Mouse (Mus musculus) gonadal fat pad, adult 2 months (tissue): Measurements from ENCODE around the gene Cd52. TPM values are rescaled to one million over a fixed set of nuclear protein-coding genes. Genes with fewer than 3 reads are reported as not detected.

ENCODE experiments used
- DNase-seq: peaks from one replicate; pipeline ENCODE4 v3.0.0-alpha.2; 2012; ENCODE audit warnings: low read depth
- polyA plus RNA-seq: library from polyadenylated mRNA; depleted of rRNA; stranded (reverse); fragments of >200 nt; gene quantifications from 2 replicates; pipeline ENCODE4 v1.2.3, GENCODE M21; 2012

Cd52 gene
- polyA plus RNA-seq, 1 experiment, result 3,556 TPM

DNA sequence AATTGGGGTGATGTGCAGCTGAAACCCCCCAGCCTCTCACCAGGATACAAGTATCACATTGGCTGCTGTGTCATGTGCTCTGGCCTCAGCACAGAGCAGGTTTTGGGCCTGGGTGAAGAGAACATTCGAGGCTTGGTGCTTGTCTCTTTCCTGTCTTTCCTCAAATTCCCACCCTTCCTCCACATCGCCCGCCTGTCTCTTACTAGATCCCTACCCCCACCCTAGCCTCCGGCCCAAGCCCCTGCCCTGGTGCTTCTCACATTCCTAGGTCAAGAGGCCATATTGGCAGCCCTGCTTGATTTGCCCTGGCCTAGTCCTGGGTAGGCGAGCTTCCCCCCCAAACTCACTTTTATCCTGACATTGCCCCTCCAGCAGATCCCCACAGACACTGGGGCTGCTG, 24.2 kb upstream of the Cd52 start:
- no peak for DNase-seq

DNA sequence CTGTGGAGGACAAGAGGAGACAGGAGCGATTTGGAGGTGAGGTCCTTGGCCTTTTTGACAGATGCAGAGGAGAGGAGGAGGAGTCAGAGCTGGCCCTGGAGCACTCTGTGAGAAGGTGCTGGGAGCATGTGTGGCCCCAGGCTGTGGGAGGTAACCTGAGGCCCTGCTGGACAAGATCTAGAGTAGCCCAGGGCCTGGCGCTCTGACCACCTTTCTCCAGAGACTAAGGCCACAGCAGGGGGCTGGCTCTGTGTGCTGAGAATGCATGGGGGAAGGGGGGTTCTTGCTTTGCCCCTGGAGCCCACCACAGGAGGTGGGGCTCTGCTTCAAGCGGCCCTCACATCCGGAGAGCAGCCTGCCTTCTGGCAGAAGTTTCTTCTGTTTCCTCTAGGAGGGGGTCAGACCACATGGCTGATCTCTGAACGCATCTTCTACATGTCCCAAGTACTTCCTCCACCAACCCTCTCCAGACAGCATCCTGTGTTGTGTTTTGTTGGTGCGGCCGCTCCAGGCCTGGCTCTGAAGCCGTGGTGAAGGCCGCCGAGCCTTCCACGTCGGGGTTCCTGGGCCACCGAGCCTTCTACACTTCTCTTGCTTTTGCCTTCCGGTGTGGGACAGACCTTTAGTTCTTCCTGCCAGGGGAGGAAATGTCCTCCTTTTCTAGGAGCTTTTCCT, 23.4 kb upstream of the Cd52 start:
- no peak for DNase-seq

DNA sequence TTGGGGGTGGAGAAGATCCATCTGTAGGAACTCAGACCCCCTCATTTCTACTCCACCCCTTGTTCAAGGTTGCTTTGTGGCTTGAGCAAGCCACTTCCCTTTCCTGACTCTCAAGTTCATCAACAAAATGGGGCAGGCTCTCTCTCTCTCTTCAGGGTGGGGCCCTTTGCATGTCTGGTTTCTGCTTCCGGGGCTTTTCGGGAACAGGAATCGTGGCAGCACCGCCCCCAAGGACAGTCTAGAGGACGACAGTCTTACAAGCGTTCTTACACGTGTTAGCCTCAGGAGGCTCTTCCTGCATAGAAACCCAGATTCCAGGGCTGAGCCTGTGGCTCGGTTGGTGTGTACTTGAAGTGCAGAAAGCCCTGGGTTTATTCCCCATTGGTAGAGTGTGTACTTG, 22.1 kb upstream of the Cd52 start:
- no peak for DNase-seq

DNA sequence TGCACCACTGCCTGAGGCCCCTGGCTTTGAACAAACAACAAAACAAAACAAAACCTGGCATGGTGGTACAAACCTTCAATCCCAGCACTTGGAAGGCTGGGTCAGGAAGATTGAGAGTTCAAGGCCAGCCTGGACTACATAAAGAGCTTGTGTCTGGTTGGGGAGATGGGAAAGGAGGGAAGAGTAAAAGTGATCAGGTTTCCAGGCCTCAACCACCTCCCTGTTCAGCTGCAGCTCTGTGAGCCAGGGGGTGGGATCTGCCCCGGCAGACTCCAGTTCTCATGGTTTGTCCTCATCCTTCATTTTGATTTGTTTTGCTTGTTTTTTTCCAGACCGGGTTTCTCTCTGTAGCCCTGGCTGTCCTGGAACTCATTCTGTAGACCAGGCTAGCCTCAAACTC, 21.6 kb upstream of the Cd52 start:
- DNase-seq, result no peak

DNA sequence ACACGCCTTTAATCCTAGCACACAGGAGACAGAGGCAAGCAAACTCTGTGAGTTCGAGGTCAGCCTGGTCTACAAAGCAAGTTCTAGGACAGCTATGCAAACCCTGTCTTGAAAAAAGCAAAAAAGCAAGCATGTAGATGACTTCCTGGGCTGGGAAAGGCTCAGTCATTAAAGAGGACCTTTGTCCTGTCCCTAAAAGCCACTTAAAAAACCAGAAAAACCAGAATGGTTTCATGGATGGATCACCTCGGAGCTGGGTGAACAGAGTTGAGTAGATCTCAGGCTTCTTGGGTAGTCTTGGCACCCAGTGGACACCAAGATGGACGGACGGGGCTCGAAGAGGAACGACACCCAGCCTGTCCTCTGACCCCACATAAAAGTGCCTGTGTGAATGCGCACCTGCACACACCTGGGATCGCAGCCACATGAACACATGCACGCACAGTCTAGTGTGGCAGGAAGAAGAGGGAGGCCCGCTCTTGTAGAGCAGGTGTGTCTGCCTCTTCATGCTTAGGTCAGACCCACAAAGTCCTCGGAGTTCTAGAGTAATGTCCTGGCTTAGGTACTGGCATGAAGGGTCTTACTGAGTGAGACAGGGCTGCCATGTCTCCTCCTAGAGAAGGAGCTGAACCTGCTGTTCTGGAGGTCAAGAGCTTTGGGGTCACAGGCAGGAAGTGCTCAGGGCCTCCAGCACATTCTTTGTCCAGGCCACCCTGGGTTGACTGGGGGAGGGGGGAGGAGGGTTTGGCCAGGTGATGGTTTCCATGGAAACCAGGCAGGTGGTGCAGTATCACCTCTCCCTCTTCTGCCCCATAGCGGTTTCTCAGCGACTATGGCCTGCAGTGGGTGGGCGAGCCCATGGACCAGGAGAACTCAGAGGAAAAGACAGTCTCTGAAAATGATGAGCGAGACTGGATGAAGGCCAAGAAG, 20.6 kb upstream of the Cd52 start:
- no peak for DNase-seq

DNA sequence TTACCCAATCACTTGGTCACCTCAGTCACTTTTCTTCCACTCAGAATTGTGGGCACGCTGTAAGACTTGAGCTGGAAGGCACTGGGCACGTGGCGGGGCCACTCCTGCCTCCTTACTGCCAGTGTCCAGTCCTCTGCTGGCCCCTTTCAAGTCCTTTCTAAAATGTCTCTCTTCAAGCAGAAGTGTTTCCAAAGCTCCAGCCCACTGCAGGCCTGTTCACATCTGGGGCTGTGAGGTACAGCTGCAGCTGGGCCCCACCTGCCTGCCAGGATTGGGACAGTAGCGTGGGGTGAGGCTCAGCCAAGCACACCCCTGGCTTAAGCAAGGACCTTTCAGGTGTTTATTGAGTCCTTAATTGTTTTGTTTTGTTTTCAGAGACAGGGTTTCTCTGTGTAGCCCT, 19.2 kb upstream of the Cd52 start:
- DNase-seq, result no peak

DNA sequence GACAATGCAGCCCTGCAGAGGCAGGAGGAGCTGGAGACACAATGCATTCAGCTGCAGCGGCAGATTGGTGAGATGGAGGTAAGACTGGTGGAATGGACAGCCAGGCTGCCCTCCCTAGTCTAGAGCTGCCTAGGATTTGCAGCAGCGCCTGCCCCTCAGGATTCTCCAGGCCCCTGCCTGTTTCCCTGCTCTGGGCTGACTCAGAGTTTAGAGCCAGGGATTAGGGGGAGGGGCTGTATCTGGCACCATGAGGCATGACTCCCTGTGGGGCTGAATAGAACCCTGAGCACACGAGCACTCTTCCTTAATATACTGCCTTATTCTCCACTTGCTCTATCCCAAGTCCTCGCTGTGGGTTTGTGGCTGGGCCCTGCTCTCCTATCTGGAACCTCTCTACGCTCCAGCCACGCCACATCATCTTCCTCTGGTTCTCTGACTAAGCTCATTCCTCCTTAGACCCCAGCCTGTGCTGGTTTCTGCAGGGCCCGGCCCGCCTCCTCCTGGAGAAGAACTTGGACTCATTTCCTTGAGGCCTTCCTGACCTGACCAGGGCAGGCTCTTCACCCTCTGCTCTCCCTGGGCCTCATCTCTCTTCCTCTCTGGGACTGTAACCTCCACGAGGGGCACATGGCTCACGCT, 18.6 kb upstream of the Cd52 start:
- DNase-seq, result no peak

DNA sequence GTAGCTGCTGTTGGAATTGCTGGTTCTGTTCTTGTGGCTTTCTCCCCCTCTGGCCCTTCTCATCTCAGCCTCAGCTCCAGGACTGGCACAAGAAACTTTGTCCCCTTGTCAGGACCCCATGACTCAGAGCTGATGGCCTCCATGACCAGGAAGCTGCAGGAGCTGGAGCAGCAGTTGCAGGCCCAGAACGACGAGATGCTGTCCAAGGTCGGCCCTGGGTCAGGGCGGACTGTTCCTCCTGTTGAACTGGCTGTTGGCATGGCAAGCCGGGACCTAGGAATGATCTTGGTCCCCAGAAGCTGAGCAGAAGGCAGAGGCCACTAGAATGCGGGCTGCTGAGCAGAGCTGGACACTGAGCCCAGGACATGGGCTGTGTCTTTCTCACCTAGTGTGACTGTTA, 17.5 kb upstream of the Cd52 start:
- no peak for DNase-seq

DNA sequence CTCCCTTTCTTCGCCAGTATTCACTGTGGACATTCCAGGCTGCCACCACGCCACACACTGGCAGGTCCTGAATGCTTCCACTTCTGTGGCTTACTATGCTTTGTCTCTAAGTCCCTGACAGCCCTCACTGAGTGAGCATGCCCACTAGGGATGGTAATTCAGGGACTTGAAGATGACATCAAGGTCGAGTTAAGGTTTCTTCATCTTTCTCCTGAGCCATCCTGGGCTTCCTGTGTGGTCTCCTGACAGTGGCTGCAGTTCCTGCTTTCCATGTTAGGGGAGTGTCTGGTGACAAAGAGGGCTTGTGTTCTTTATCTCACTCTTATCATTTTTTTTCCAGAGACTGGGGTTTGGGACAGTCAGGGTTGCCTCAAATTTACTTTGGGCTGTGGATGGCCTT, 15.8 kb upstream of the Cd52 start:
- DNase-seq, result no peak

DNA sequence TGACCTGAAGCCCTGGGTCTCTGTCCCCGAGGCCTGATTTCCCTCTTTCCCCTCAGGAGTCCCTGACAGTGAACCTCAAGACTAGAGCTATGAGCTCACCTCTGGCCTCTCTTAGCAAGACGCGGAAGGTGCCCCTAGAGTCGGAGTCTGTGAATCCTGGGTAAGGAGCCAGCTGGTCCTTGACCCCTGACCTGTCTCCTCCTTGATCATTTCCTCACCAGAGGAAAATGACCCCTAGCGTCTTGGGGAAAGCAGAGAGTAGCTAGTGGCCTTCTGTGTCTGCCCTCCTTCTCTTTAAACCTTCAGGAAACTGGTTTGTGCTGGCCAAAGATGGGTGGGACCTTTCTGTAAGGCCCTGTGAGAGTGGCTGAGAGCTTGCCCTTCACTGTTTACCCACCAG, 13.3 kb upstream of the Cd52 start:
- DNase-seq, result no peak

DNA sequence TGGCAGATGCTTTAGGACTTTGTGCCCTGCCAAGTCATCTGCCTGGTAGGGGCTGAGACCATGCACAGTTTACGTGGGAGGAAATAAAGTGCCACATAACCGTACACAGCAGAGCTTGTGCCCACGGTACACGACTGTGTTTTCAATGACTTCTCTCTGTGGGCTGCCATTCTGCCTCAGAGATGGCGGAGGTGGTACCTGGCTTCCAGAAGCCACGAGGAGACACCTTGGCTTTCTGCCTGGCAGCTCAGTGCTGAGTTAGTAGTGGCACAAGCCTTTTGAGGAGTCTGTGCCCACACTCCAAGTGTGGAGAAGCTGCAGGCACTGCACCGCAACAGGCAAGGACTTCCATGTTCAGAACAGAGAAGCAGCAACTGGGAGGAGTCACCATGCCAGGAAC, 12.8 kb upstream of the Cd52 start:
- no peak for DNase-seq

DNA sequence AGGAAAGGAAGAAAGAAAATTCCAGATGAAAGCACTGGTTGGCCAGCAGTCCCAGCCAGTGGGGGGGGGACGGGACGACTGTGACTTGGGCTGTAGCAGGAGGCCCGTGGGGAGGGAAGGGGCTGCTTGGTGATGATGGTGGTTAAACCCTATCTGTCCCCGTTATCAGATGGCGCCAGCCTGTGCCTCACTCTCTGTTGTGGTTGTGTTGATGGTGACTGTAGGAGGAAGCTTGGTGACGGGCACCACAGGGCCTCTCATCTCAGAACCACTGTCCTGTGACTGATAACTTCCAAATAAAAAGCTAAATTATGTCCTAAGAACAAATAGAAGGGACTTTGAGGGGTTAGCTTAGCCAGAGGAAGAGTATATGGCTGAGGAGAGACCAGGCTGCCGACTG, 11.2 kb upstream of the Cd52 start:
- no peak for DNase-seq

DNA sequence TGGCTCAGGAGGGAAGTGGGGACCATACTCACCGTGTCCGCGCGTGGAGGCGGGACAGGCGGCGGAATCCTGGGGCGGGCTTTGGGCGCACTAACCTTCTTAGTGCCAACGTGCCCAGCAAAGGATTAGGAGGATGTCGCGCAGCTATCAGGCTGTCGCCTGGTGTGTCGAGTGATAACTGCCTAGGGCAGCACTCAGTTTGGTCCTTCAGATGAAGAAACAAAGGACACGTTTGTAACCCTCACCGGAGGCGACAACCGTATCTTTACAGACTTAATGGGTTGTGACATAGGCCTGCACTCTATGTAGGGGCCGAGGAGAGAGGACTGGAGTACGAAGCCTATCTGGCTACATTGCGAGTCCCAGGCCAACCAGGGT, 7.8 kb upstream of the Cd52 start:
- no peak for DNase-seq

DNA sequence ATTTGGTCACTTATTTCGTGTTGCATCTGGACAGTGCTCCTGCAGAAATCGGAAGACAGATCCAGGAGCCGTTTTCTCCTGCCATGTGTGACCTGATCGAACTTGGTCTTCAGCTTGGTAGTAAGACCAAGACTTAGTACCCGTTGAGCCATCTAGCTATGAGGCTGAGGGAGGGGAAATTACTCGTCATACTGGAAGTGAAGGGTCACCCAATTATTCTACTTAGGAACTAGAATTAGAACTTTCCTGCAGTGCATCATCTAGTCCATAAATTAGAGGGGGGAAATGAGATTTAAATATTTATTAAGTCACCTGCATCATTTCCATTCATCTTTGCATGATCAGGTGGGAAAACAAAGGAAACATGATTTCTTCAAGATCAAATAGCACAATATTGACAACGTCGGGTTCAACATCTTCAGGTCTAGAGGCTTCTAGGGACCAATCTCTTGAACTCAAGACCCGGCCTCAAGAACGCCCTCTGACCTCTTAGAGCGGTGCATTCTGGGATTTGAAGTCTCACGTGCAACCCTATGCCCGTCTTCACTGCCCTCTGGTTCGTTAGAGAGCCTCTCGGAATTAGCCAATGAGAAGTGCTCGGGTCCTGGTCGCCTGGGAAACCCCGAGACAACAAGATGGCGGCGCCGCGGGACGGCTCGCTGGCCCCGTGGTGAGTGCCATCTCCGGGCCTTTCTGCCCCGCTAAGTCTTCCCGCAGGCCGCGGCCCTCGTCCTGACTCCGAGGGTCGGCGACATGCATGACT, 7.3 kb upstream of the Cd52 start, which contains the start of gene Ubxn11:
Ubxn11 (plus strand) TSS at position 592 of the 763 bp plus-strand sequence.
- no peak for DNase-seq

DNA sequence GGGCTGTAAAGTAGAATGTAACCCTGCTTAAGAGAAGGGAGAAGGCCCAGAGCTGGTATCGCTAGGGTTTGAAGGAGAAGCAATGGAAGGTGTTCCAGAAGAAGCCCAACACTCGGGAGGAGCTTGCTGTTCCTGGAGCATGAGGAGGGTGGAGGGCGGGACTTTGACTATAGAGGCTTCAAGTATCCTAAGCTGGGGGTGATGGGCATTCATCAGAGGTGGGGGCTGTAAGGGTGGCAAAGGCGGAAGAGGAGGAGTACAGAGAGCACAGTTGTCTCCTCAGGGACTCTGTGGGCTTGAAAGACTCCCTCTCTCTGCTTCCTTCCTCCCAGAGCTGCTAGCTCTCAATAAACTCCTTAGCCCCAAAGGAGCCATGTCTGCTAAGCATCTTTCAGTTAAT, 5.4 kb upstream of the Cd52 start:
- no peak for DNase-seq

DNA sequence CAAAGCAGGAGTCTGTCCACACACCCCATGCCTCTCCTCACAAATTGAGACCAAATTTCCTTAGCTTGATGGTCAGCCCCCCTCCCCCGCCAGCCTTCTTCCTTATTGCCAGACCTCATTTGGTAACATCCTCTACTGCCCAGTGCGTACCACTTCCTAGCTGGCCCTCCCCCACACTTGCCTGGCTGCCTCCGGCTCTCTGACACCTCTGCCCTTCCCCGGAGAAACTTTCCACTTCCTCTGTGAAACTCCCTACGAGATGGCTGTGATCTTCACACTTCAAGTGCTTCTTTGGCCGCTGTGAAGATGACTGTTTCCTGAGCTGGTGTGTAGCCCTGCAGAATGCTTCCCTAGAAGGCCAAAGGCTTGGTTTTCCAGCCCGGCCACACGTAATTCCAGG, 3.7 kb upstream of the Cd52 start:
- DNase-seq, result no peak

DNA sequence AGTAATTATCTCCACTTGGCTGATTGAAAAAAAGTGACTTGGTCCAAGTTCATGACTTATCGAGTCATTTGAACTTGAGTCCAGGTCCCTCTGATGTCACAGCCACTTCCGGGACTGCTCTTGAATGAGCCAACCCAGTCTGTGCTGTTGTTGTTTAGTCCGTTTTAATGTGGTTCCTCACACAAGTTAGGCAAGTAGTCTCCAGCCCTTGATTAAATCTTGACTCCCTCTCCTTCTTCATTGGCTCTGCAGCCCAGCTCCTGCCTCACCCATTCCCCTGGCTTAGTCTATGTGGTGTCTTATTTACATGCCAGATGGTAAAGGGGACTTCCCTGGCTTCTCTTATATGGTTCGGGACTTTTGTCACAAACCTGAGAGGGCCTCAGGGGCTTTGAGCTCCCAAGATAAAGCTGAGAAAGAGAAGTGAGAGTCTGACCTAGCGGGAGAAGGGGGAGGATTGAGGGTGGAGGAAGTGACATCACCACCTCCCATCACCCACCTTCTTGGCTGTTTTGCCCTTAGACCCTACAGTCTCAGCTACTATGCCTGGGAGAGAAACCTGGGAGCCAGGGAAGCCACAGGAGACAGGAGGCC, 2.2 kb upstream of the Cd52 start:
- DNase-seq, result no peak

DNA sequence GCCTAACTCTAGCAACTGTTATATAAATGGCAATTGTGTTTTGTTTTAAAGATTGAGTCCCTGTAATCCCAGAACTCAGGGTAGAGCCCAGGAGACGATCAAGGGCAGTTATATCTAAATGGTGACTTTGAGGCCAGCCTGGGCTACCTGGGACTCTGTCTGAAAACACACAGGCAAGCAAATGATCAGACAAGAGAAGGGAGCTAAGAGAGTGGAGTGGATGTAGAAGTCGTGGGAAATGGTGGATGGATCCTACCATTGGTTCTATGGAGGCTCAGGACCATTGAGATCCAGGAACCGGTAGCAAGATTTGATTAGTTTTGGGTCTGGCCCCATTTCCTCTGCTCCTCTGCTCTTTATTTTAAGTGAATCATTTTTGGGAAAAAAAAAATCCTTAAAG, 1.2 kb upstream of the Cd52 start:
- DNase-seq, result no peak

DNA sequence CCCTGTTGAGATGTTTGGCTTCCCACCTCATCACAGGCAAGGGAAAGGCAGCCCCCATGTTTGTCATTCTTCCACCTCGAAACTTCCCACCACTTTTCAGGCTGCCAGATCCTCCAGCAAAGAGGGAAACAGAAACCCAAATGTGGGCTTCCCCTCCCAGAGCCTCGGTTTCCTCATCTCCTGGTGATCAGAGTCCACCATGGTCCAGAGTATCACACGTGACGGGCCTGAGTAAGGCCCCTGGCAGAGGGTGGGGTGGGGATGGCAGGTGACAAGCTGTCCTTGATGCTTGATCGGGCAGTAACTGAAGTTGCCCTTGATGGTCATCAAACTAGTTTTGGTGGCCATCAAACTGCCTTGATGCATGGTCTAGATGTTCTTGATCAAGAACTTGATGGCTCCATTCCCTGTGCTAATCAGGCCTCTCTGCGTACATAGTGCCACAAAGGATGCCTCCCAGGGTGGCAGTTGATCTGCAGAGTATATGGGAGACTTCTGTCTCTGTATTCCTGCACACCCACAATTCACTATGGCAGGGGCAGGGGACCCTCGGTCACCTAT, 798 bp downstream of the Cd52 start:
- DNase-seq, result no peak

DNA sequence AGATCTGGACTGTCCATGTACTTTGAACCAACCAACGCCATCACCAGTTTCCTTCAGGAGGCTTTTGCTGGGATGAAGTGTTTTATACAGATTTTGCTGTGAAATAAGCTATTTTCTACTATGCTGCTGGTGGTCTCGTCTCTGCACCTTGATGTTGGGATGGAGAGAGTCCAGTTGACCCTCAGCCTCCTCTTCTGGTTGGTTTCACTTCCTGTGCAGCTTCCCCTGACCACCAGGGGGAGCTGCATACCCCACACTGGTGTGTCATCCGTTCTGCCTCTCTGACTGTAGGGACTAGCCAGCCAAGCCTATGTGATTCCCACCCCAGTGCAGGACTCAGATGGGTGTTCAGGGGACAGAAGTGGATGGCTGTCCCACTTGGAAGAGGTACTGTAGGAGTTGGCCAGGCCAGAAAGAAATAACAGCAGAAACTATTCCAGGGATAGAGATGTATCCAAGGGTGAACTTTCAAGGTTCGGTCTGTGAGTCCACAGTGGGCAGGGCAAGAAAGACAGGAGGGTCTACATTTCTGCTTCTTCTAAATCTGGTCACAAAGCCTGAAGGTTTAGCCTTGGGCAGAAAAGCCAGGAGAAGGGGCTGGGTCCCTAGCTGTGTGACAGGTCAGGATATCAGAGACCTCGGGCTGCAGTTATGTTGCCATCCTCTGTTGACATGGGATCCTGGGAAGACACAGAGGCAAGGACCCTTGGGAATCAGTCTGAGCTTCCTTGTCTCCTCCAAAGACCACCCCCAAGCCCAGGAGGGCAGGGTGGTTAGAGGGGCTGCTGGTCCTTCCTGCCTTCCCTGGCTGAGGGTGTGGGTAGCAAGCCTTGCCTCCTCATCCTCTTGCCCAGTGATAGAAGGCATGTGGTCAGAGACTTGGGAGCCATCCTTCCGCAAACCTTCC, 2.2 kb downstream of the Cd52 start:
- no peak for DNase-seq

DNA sequence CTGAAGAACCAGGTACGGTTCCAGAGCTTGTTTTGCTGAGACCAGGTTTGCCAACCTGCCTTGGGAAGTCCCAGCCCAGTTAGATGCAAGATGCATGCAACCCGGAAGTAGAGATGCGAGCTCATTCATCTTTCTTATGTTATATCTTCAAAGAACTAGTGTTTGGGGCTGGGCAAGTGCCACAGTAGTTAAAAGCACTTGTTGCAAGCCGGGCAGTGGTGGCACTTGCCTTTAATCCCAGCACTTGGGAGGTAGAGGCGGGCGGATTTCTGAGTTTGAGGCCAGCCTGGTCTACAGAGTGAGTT, 3.7 kb downstream of the Cd52 start:
- DNase-seq, result no peak
